Mouse (Mus musculus) intestine, embryonic 16.5 days (tissue): Measurements from ENCODE around the gene Col2a1. TPM values are rescaled to one million over a fixed set of nuclear protein-coding genes. Genes with fewer than 3 reads are reported as not detected.

ENCODE experiments used
- ATAC-seq: fragments of 200-750 bp; cut with Nextera tagmentation; 2 replicates; pipeline ENCODE4 v1.8.0; 2017; ENCODE audit warnings: moderate TSS enrichment, moderate library complexity
- H3K27ac ChIP-seq: fragments of 300-500 bp; sonication (generic); 2 replicates; pipeline ENCODE4 v1.5.1; 2014; ENCODE audit warnings: mild to moderate bottlenecking, low read length
- H3K27me3 ChIP-seq: fragments of 300-500 bp; sonication (generic); replicated peaks from 2 replicates; pipeline ENCODE4 v1.6.1; 2014; ENCODE audit warnings: low read length, control low read depth, mixed read lengths; ENCODE audit not compliant: control insufficient read depth, insufficient read depth
- H3K36me3 ChIP-seq: fragments of 300-500 bp; sonication (generic); 2 replicates; pipeline ENCODE4 v1.6.1; 2014; ENCODE audit warnings: low read length, control low read depth; ENCODE audit not compliant: control insufficient read depth, insufficient read depth
- H3K4me1 ChIP-seq: fragments of 300-500 bp; sonication (generic); 2 replicates; pipeline ENCODE4 v1.6.1; 2014; ENCODE audit warnings: low read length, control low read depth, mixed read lengths; ENCODE audit not compliant: control insufficient read depth, insufficient read depth
- H3K4me2 ChIP-seq: fragments of 300-500 bp; sonication (generic); 2 replicates; pipeline ENCODE4 v1.6.1; 2014; ENCODE audit warnings: low read depth, low read length, control low read depth
- H3K4me3 ChIP-seq: fragments of 300-500 bp; sonication (generic); 2 replicates; pipeline ENCODE4 v1.5.1; 2014; ENCODE audit warnings: mild to moderate bottlenecking, low read length
- H3K9ac ChIP-seq: fragments of 300-500 bp; sonication (generic); 2 replicates; pipeline ENCODE4 v1.6.1; 2014; ENCODE audit warnings: low read depth, low read length
- H3K9me3 ChIP-seq: fragments of 300-500 bp; sonication (generic); 2 replicates; pipeline ENCODE4 v1.6.1; 2016; ENCODE audit warnings: low read length, control low read depth; ENCODE audit not compliant: control insufficient read depth
- WGBS: fragments of 180-500 bp; shearing (Covaris S2); extraction: QIAGEN DNeasy Blood & Tissue Kit; methylation state at CpG from one replicate; pipeline ENCODE4 v1.1.7; 2014; 5-methylcytosine and 5-hydroxymethylcytosine counted together
- polyA plus RNA-seq: library from polyadenylated mRNA; unstranded; fragments of >200 nt; fragmentation: Nextera tagmentation; extraction: Ambion mirVana; gene quantifications from 2 replicates; pipeline ENCODE4 v1.2.1, GENCODE M21; 2015

The Col2a1 gene
- polyA plus RNA-seq, 1 experiment from 2014 or later, result 0.33 TPM

GRCm38 (mm10) chr15:97954671-97955070 lies 49.8 kb downstream of the Col2a1 start:
- Histone ChIP-seq H3K9me3 (no peaks in the 10 kb centered on the region), H3K4me1 (0 out of 2 replicates have a peak, but pooled peaks cover 4% of the 10 kb centered on the region), H3K4me2 (no peak overlapping the region), H3K36me3 (no peaks in the 10 kb centered on the region), H3K9ac (no peak overlapping the region), H3K27ac (no peak overlapping the region), H3K27me3 (no peaks in the 10 kb centered on the region), H3K4me3 (no peak overlapping the region)
- ATAC-seq, result no peak
- WGBS, result 77% methylated on average over 8 of the region's 8 CpGs

DNA sequence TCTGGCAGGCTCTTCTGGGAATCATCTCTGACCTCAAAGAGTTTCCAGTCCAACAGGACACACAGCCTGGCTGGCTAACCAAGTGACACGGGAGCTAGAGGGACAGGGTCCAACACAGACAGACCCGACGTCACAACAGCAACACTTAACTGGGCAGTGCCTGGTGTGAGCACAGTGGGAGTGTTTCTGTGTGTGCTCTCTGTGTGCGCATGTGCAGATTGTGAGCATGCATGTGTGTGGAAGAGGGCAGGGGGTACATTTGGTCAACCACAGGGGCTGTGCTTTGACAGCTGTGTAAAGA lies 51.7 kb downstream of the Col2a1 start:
- Histone ChIP-seq H3K27me3 (no peaks in the 10 kb centered on the region), H3K9me3 (no peaks in the 10 kb centered on the region), H3K27ac (no peak overlapping the region), H3K9ac (no peak overlapping the region), H3K4me3 (no peak overlapping the region), H3K4me2 (no peak overlapping the region), H3K36me3 (no peaks in the 10 kb centered on the region), H3K4me1 (0 out of 2 replicates have a peak, but pooled peaks cover 4% of the 10 kb centered on the region)
- 0 out of 2 replicates have a peak, but pooled peaks have one; percentile 20 for ATAC-seq
- WGBS, result 69% methylated on average over 4 of the region's 4 CpGs

DNA sequence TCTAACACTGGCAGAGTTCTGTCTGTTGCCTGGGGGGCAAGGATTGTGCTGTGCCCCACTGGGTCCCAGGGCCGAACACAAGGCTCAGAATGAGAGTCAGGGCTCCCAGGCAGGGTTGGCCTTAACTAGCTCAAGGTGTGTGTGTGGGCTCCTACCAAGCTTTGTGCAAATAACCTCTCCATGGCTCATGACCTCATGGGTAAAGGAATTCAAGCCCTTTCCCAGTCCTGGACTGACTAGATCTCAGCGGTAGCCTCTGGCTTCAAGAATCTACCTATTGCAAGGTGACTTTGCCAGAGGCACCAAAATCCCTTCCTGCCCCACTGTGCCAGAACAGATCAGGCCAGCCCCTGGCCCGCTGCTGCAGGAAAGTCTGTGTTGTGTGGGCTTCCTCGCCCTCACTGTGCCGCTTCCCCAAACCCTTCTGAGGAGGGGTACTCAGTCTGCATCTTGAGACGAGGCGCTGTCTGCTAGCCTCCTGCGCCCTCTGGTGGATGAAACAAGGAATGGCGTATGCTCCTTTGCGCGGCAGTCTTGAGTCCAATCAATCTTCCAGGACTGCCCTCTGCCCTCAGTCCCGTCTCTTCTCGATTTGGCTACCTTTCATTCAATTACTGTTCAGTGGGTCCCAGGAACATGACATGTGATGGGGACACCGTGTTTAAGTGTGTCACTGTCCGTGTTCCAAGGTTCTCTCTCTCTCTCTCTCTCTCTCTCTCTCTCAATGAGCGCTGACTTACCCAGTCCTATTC lies 52.2 kb downstream of the Col2a1 start:
- H3K27ac ChIP-seq, result no peak overlapping the region
- H3K9ac ChIP-seq, result 0 out of 2 replicates have a peak overlapping the region, but pooled peaks have one; percentile 24
- H3K27me3 ChIP-seq, result no peaks in the 10 kb centered on the region
- no peaks in the 10 kb centered on the region for H3K36me3 ChIP-seq
- WGBS, result 15% methylated on average over 16 of the region's 16 CpGs
- 0 out of 2 replicates have a peak, but pooled peaks have one; percentile 17 for ATAC-seq
- H3K4me1 ChIP-seq, result 0 out of 2 replicates have a peak, but pooled peaks cover 4% of the 10 kb centered on the region
- H3K4me3 ChIP-seq, result no peak overlapping the region
- H3K4me2 ChIP-seq, result no peak overlapping the region
- H3K9me3 ChIP-seq, result no peaks in the 10 kb centered on the region

DNA sequence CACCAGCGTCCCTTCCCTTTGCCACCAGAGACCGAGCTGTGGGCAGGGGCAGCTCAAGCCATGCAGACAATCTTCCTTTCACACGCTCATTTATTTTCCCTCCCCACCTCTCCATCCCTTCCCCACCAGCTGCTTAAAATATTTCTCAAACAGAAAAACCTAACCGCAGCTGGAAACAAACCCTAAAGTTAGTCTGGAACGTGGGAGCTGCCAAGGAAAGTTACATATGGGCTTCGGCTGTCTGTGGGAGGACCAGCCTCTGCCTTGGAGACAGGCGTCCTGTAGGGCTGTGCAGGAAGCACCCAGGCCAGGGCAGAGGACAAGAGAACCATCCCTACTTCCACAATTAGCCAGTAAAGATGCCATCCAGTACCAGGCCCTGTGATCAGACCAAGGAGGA lies 54.3 kb downstream of the Col2a1 start:
- WGBS, result 60% methylated on average over 7 of the region's 7 CpGs
- no peaks in the 10 kb centered on the region for H3K27me3 ChIP-seq
- no peaks in the 10 kb centered on the region for H3K36me3 ChIP-seq
- H3K27ac ChIP-seq, result no peak overlapping the region
- H3K9me3 ChIP-seq, result no peaks in the 10 kb centered on the region
- ATAC-seq, result no peak
- no peak overlapping the region for H3K9ac ChIP-seq
- H3K4me2 ChIP-seq, result no peak overlapping the region
- H3K4me3 ChIP-seq, result no peak overlapping the region
- H3K4me1 ChIP-seq, result peaks cover 4% of the 10 kb centered on the region

- no peaks in the 10 kb centered on the region for H3K27me3 ChIP-seq
- no peaks in the 10 kb centered on the region for H3K36me3 ChIP-seq
- WGBS, result 55% methylated on average over 3 of the region's 3 CpGs
- no peak for ATAC-seq
- no peak overlapping the region for H3K27ac ChIP-seq
- no peak overlapping the region for H3K9ac ChIP-seq
- H3K4me2 ChIP-seq, result no peak overlapping the region
- no peak overlapping the region for H3K4me3 ChIP-seq
- no peaks in the 10 kb centered on the region for H3K9me3 ChIP-seq
- peaks cover 6% of the 10 kb centered on the region for H3K4me1 ChIP-seq
Measured at GRCm38 (mm10) chr15:97949706-97950105, 54.8 kb downstream of the Col2a1 start.

DNA sequence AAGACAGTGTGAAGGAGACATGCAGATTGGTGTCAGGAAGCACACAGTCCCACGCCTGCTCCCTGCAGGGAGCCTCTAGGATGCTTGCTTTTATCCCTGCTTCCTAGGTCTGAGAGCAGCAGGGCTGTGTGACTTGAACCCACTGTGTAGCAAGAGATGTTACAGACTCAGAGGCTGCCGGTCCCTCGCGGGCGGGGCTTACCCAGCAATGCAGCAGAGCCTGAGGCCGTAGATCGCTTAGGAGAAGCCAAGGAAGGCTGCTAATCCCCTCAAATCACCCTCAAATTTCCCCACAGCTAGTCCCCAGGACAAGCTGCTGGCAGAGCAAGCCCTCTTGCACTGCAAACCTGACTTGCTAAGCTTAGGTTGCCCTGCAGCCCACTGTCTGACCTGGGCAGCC lies 55.8 kb downstream of the Col2a1 start:
- peaks cover 7% of the 10 kb centered on the region for H3K4me1 ChIP-seq

DNA sequence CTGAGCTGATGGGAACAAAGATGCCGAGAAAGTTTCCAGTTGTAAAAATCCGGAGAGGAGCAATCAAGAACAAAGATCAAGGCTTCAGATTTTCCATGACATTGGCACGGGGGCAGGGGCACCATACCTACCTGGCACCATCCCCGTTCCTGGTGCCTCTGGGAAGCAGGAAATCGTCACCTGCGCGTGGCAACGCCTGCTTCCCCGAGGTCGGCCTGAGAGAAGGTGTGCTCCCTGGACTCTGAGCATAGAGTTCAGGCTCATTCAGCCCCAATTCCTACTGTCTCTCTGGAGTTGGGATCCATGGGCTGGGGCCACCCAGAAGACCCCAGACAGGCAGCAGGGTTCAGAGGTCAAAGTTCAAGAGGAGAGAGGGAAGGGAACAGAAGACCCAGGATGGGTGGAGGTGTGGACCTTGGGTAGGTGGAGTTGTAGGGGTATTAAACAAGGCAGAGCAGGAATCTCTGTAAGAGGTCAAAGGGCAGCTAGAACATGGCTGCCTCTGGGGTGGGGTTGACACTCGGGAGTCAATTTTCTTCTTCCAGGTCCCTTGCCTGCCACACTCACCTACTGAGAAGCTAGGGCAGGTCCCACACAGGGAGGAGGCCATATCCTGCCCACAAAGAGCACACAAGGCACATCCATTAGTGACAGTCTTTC lies 58.7 kb downstream of the Col2a1 start:
- Histone ChIP-seq H3K36me3 (no peaks in the 10 kb centered on the region), H3K4me1 (peaks cover 9% of the 10 kb centered on the region), H3K27me3 (no peaks in the 10 kb centered on the region), H3K4me2 (no peak overlapping the region), H3K27ac (no peak overlapping the region), H3K4me3 (no peak overlapping the region), H3K9ac (no peak overlapping the region), H3K9me3 (no peaks in the 10 kb centered on the region)
- peak; percentile 69 for ATAC-seq
- 64% methylated on average over 11 of the region's 11 CpGs for WGBS

More for the DNA sequence above, 55.8 kb downstream of the Col2a1 start:
- H3K36me3 ChIP-seq, result no peaks in the 10 kb centered on the region
- H3K27me3 ChIP-seq, result no peaks in the 10 kb centered on the region
- no peak overlapping the region for H3K9ac ChIP-seq
- H3K9me3 ChIP-seq, result no peaks in the 10 kb centered on the region
- no peak overlapping the region for H3K4me2 ChIP-seq
- H3K4me3 ChIP-seq, result no peak overlapping the region
- WGBS, result 36% methylated on average over 7 of the region's 7 CpGs
- no peak overlapping the region for H3K27ac ChIP-seq
- no peak for ATAC-seq

DNA sequence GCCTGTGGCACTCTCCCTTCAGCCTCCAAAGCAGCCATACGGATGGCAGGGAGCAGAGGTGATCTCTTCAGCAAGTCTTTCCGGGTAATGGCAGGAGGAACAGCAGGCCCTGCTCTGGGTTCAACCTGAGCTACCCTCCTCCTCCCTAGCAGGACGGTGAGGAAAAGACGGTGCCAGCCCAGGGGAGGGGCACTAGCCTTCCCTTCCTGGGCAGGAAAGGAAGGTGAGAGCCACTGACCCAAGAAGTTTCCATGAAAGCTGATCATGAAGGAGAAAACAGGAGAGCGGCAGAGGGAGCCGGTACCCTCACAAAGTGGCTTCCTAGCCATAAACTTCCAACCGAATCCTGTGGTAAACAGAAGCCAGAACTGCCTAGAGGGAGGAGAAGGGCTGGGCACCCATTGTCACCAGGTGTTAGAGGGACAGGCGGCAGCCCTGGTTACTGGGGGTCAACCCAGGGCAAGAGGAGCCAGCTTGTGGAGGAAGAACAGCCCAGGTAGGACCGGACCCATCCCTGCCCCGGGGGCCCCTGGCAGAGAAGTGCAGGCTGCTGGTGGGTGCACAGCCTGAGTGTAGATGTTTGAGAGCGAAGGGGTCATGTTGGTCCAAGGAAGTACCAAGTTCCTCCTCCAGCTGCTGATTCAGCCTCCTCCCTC lies 59.4 kb downstream of the Col2a1 start:
- H3K27ac ChIP-seq, result peak overlapping the region; percentile 14
- WGBS, result 67% methylated on average over 11 of the region's 11 CpGs

DNA sequence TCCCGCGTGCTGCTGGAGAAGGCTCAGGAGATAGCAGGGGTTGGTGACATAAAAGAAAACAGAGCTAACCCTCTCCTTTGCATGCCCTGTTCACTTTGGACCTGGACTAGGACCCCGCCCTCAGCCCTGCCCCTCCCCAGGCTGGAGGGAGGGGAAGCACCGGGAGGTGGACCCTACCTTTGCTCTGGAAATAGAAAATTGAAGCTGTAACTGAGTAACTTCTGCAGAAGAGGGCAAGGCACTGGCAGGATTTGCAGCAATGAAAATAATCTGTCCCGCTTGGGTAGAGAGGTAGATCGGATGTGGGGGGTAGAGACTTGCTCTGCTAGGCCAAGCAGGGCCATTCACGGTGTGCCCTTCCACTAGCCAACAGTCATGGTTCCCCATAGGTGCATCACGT lies 61.1 kb downstream of the Col2a1 start:
- Histone ChIP-seq H3K4me3 (no peak overlapping the region), H3K4me2 (no peak overlapping the region), H3K9me3 (no peaks in the 10 kb centered on the region), H3K27ac (peak overlapping the region; percentile 41; the same call in 1 of the 2 replicates), H3K36me3 (no peaks in the 10 kb centered on the region), H3K9ac (no peak overlapping the region), H3K4me1 (peaks cover 9% of the 10 kb centered on the region), H3K27me3 (no peaks in the 10 kb centered on the region)
- 73% methylated on average over 8 of the region's 8 CpGs for WGBS
- ATAC-seq, result peak; percentile 77

More for the DNA sequence above, 59.4 kb downstream of the Col2a1 start:
- ATAC-seq, result peak; percentile 40; the same call in 1 of the 2 replicates
- Histone ChIP-seq H3K4me3 (no peak overlapping the region), H3K4me2 (no peak overlapping the region), H3K27me3 (no peaks in the 10 kb centered on the region), H3K4me1 (peaks cover 9% of the 10 kb centered on the region), H3K9ac (no peak overlapping the region), H3K36me3 (no peaks in the 10 kb centered on the region), H3K9me3 (no peaks in the 10 kb centered on the region)
